Mouse (Mus musculus): ENCODE results near the gene Stxbp2. TPM values are rescaled to one million over a fixed set of nuclear protein-coding genes. Genes with fewer than 3 reads are reported as not detected.

Gene Stxbp2
- polyA plus RNA-seq, 1 experiment from 2014 or later, result 35.1 TPM

- Histone ChIP-seq H3K4me3 (no peak overlapping the region), H3K4me1 (replicated peaks) (peaks cover 14% of the 10 kb centered on the region), H3K27ac (no peak overlapping the region), H3K9me3 (replicated peaks) (no peaks in the 10 kb centered on the region), H3K27me3 (no peaks in the 10 kb centered on the region), H3K4me2 (no peak overlapping the region), H3K36me3 (no peaks in the 10 kb centered on the region), H3K9ac (no peak overlapping the region)
- no peak for ATAC-seq (replicated peaks; ENCODE audit: insufficient number of reproducible peaks, insufficient read depth, low FRiP score, low read depth)
- 66% methylated on average over 13 of the region's 13 CpGs for WGBS
These were observed 27.3 kb upstream of the Stxbp2 start for GRCm38 (mm10) chr8:3603439-3603838.

- Histone ChIP-seq H3K4me3 (no peak overlapping the region), H3K27ac (peak overlapping the region; percentile 27; the same call in 1 of the 2 replicates), H3K27me3 (no peaks in the 10 kb centered on the region), H3K9ac (no peak overlapping the region), H3K9me3 (replicated peaks) (no peaks in the 10 kb centered on the region), H3K4me2 (peak overlapping the region; percentile 41), H3K36me3 (peaks cover 23% of the 10 kb centered on the region), H3K4me1 (replicated peaks) (peaks cover 22% of the 10 kb centered on the region)
- 0 out of 2 replicates have a peak, but pooled peaks have one; percentile 39 for ATAC-seq (replicated peaks; ENCODE audit: insufficient number of reproducible peaks, insufficient read depth, low FRiP score, low read depth)
- 39% methylated on average over 16 of the region's 16 CpGs for WGBS
These were observed 24.2 kb upstream of the Stxbp2 start for GRCm38 (mm10) chr8:3606593-3606992.

- Histone ChIP-seq H3K9ac (no peak overlapping the region), H3K4me3 (no peak overlapping the region), H3K27me3 (no peaks in the 10 kb centered on the region), H3K4me2 (no peak overlapping the region), H3K9me3 (replicated peaks) (no peaks in the 10 kb centered on the region), H3K4me1 (replicated peaks) (peaks cover 22% of the 10 kb centered on the region), H3K36me3 (peaks cover 34% of the 10 kb centered on the region), H3K27ac (no peak overlapping the region)
- ATAC-seq (replicated peaks; ENCODE audit: insufficient number of reproducible peaks, insufficient read depth, low FRiP score, low read depth), result no peak
- WGBS, result 82% methylated on average over 7 of the region's 7 CpGs
These were observed 22.9 kb upstream of the Stxbp2 start for GRCm38 (mm10) chr8:3607822-3608221.

- Histone ChIP-seq H3K27me3 (no peaks in the 10 kb centered on the region), H3K9me3 (replicated peaks) (no peaks in the 10 kb centered on the region), H3K4me3 (no peak overlapping the region), H3K4me1 (replicated peaks) (peaks cover 22% of the 10 kb centered on the region), H3K27ac (no peak overlapping the region), H3K36me3 (peaks cover 48% of the 10 kb centered on the region), H3K4me2 (no peak overlapping the region), H3K9ac (no peak overlapping the region)
- WGBS, result 67% methylated on average over 12 of the region's 12 CpGs
- no peak for ATAC-seq (replicated peaks; ENCODE audit: insufficient number of reproducible peaks, insufficient read depth, low FRiP score, low read depth)
These were observed 21.5 kb upstream of the Stxbp2 start for GRCm38 (mm10) chr8:3609046-3609815.

- Histone ChIP-seq H3K4me1 (replicated peaks) (peaks cover 22% of the 10 kb centered on the region), H3K36me3 (peaks cover 54% of the 10 kb centered on the region), H3K9me3 (replicated peaks) (no peaks in the 10 kb centered on the region), H3K27me3 (no peaks in the 10 kb centered on the region), H3K4me3 (no peak overlapping the region), H3K9ac (no peak overlapping the region), H3K4me2 (no peak overlapping the region), H3K27ac (no peak overlapping the region)
- WGBS, result 84% methylated on average over 6 of the region's 6 CpGs
- no peak for ATAC-seq (replicated peaks; ENCODE audit: insufficient number of reproducible peaks, insufficient read depth, low FRiP score, low read depth)
These were observed 21.0 kb upstream of the Stxbp2 start for GRCm38 (mm10) chr8:3609816-3610150.

GRCm38 (mm10) chr8:3621199-3621970 lies 9.4 kb upstream of the Stxbp2 start, which contains the start of the genes Xab2 and Pet100:
Gene Xab2, minus strand, starts transcription at chr8:3621316.
Gene Pet100, plus strand, starts transcription at chr8:3621548.
- Histone ChIP-seq H3K4me3 (peak within 1 kb of the TSS; percentile 86), H3K4me2 (peak within 1 kb of the TSS; percentile 84), H3K27ac (0 out of 2 replicates have a peak within 1 kb of the TSS, but pooled peaks have one; percentile 8), H3K9ac (peak within 1 kb of the TSS; percentile 76), H3K36me3 (peaks cover 20% of the 10 kb centered on the region), H3K9me3 (replicated peaks) (no peaks in the 10 kb centered on the region), H3K27me3 (no peaks in the 10 kb centered on the region), H3K4me1 (replicated peaks) (peaks cover 18% of the 10 kb centered on the region)
- ATAC-seq (replicated peaks; ENCODE audit: insufficient number of reproducible peaks, insufficient read depth, low FRiP score, low read depth), result peak; percentile 98
- under 1% methylated on average over 37 of the region's 37 CpGs for WGBS

- Histone ChIP-seq H3K27me3 (no peaks in the 10 kb centered on the region), H3K27ac (no peak overlapping the region), H3K36me3 (peaks cover 14% of the 10 kb centered on the region), H3K4me2 (peak overlapping the region; percentile 84), H3K9ac (no peak overlapping the region), H3K4me3 (peak overlapping the region; percentile 86), H3K4me1 (replicated peaks) (peaks cover 18% of the 10 kb centered on the region), H3K9me3 (replicated peaks) (no peaks in the 10 kb centered on the region)
- ATAC-seq (replicated peaks; ENCODE audit: insufficient number of reproducible peaks, insufficient read depth, low FRiP score, low read depth), result no peak
- 58% methylated on average over 8 of the region's 8 CpGs for WGBS
These were observed 8.6 kb upstream of the Stxbp2 start for GRCm38 (mm10) chr8:3622119-3622518.

- no peak for ATAC-seq (replicated peaks; ENCODE audit: insufficient number of reproducible peaks, insufficient read depth, low FRiP score, low read depth)
- 67% methylated on average over 1 of the region's 1 CpGs for WGBS
- H3K36me3 ChIP-seq, result no peaks in the 10 kb centered on the region
- no peaks in the 10 kb centered on the region; the same call in 1 of the 2 replicates for H3K27me3 ChIP-seq
- no peaks in the 10 kb centered on the region for H3K9me3 ChIP-seq (replicated peaks)
- H3K4me2 ChIP-seq, result no peak within 1 kb of the TSS
- no peak within 1 kb of the TSS for H3K4me3 ChIP-seq
- no peak within 1 kb of the TSS for H3K9ac ChIP-seq
- peaks cover 11% of the 10 kb centered on the region for H3K4me1 ChIP-seq (replicated peaks)
- no peak within 1 kb of the TSS for H3K27ac ChIP-seq
These were observed 5.3 kb upstream of the Stxbp2 start, which contains the start of gene Pcp2 for GRCm38 (mm10) chr8:3625445-3625844. Gene Pcp2, minus strand, starts transcription at chr8:3625545.

- no peaks in the 10 kb centered on the region for H3K36me3 ChIP-seq
- H3K27ac ChIP-seq, result no peak overlapping the region
- peaks cover 16% of the 10 kb centered on the region for H3K4me1 ChIP-seq (replicated peaks)
- no peak overlapping the region for H3K4me2 ChIP-seq
- no peaks in the 10 kb centered on the region for H3K9me3 ChIP-seq (replicated peaks)
- WGBS, result 45% methylated on average over 5 of the region's 5 CpGs
- no peak overlapping the region for H3K4me3 ChIP-seq
- H3K9ac ChIP-seq, result no peak overlapping the region
- H3K27me3 ChIP-seq, result no peaks in the 10 kb centered on the region; the same call in 1 of the 2 replicates
- ATAC-seq (replicated peaks; ENCODE audit: insufficient number of reproducible peaks, insufficient read depth, low FRiP score, low read depth), result no peak
These were observed 3.8 kb upstream of the Stxbp2 start for GRCm38 (mm10) chr8:3626971-3627370.

- no peak overlapping the region for H3K4me3 ChIP-seq
- no peaks in the 10 kb centered on the region for H3K36me3 ChIP-seq
- no peaks in the 10 kb centered on the region; the same call in 1 of the 2 replicates for H3K27me3 ChIP-seq
- 24% methylated on average over 5 of the region's 5 CpGs for WGBS
- H3K9me3 ChIP-seq (replicated peaks), result no peaks in the 10 kb centered on the region
- peaks cover 11% of the 10 kb centered on the region for H3K4me1 ChIP-seq (replicated peaks)
- ATAC-seq (replicated peaks; ENCODE audit: insufficient number of reproducible peaks, insufficient read depth, low FRiP score, low read depth), result no peak
- H3K4me2 ChIP-seq, result no peak overlapping the region
- H3K27ac ChIP-seq, result no peak overlapping the region
- no peak overlapping the region for H3K9ac ChIP-seq
These were observed 2.7 kb upstream of the Stxbp2 start for GRCm38 (mm10) chr8:3628014-3628413.

- Histone ChIP-seq H3K27ac (no peak overlapping the region), H3K4me3 (peak overlapping the region; percentile 69), H3K36me3 (peaks cover 10% of the 10 kb centered on the region; the same call in 1 of the 2 replicates), H3K4me2 (peak overlapping the region; percentile 92), H3K4me1 (replicated peaks) (peaks cover 11% of the 10 kb centered on the region), H3K9me3 (replicated peaks) (no peaks in the 10 kb centered on the region), H3K27me3 (no peaks in the 10 kb centered on the region; the same call in 1 of the 2 replicates), H3K9ac (peak overlapping the region; percentile 57)
- WGBS, result 12% methylated on average over 8 of the region's 8 CpGs
- peak; percentile 15; the same call in 1 of the 2 replicates for ATAC-seq (replicated peaks; ENCODE audit: insufficient number of reproducible peaks, insufficient read depth, low FRiP score, low read depth)
These were observed 722 bp downstream of the Stxbp2 start for GRCm38 (mm10) chr8:3631478-3631875.

Measured in heart, embryonic 15.5 days (tissue).